Mouse (Mus musculus): Measurements from ENCODE around the gene Gas7. TPM values are rescaled to one million over a fixed set of nuclear protein-coding genes. Genes with fewer than 3 reads are reported as not detected.

The Gas7 gene
- polyA plus RNA-seq, 1 experiment, result 14.2 TPM

DNA sequence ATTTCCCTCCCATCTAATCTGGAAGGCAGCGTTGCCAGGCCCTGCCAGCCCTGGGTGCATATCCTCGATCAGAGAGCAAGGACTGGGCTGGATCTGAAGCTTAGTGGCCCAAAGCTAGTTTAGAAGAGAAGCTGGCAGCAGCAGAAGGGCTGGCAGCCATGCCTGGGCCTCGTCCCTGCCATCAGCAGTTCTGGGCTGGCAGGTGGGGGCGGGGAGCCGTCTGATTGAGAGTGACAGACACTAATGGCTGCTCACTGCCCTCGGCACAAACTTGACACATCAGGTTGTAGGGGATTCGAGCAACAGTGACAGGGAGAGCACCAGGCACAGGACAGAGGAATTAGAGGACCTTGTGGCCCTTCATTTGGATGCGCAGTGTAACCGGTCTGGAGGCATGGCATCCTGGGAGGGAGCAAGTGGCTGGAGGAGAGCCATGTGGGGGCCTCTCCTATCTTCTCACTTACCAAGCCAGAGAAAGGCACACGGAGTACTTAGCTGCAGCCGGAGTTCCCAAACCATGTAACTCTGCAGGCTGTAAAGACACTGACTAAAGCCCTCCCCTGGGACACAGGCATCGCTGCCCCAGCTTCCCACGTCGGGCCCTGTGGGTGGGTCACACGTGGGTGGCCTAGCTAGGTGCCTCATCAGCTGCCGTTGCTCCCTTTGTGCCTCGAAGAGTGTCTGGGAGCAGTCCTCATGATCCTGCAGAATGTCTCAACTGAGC, 200.2 kb downstream of the Gas7 start:
- no peak for DNase-seq (ENCODE audit: low read depth)

- DNase-seq (ENCODE audit: low read depth), result no peak
Observed at GRCm38 (mm10) chr11:67656366-67656765, 201.1 kb downstream of the Gas7 start.

GRCm38 (mm10) chr11:67656811-67657210, 201.6 kb downstream of the Gas7 start:
- no peak for DNase-seq (ENCODE audit: low read depth)

DNA sequence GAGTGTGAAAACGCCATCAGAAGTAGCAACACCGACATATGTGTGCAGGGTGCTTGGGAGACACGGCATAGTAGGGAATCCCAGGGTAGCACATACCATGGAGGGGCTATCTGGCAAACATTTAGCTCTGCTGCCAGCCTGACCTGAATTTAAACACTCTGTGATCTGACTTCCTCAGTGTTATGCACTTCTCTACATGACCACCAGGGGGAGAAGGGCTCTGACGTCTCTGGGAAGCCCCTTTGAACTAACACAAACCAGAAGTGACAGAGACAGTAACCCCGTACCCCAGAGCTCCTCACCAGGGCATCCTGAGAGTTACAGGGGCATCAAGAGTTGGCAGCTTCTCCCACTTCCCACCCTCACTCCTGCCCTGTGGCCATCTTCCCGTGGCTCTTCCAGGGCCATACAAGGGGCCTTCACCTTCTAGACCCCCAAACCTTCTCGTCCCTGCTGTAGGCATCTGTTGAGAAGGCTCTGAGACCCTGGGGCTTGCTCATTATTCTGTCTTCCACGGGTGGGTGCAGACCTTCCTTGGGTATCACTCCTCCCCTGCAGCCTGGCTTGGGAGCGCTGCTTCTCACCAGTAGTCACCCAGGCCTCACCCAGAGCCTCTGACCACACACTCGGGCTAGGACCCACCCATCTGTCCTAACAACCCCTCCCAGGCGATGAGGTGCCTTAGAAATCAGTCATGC, 202.6 kb downstream of the Gas7 start:
- no peak for DNase-seq (ENCODE audit: low read depth)

- DNase-seq (ENCODE audit: low read depth), result no peak
Observed at GRCm38 (mm10) chr11:67661465-67661864, 206.2 kb downstream of the Gas7 start.

DNA sequence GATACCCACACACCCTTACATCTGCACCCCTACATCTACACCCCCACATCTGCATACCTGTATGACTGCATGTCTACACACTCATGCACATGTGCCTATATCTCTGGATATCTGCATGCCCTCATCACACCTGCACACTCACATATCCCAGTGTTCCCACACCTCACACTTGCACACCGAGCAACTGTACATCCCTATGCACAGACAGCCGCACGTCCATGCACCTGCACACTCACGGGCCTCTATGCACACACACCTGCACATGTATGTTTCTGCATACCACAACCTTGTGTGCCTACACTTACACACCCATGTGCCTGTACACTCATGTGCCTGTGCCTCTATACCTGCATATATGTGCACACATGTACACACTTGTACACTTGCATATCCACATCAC, 208.2 kb downstream of the Gas7 start:
- DNase-seq (ENCODE audit: low read depth), result no peak

DNA sequence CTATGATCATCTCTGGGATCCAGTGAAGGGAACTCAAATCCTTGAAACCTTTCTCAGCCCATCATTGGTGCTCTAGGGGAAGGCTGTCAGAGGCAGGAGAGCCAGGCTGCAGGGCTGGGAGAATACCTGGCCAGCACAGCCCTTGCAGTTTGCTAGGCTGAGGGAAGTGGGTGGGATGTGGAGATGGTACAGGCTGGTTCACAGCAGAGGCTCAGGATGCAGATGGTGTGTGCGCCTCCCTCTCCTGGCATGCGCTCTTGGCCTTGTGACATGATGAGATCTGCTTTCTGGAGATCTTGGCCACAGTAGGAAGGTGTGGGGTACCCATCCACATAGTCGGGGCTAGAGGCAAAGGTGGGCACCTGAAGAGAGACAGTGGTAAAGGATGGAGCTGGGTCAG, 209.0 kb downstream of the Gas7 start:
- no peak for DNase-seq (ENCODE audit: low read depth)

GRCm38 (mm10) chr11:67664918-67665317, 209.7 kb downstream of the Gas7 start:
- DNase-seq (ENCODE audit: low read depth), result no peak

DNA sequence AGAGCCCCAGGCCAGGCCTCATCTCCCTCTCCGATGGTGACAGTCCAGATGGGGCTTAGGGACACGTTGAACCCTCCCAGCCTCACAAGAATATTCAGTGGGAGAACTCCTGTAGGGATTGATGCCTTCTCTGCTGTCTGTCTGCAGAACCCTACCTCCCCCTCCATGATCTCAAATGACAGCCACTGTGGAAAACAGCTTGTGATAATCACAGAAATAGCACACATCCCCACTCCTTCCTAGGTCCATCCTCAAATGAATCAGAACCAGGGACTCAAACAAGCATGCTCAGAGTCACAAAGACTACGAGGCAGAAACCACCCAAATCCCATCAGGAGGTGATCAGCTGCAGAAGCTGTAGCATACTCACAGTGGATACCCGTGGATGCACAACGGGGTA, 210.9 kb downstream of the Gas7 start:
- DNase-seq (ENCODE audit: low read depth), result no peak

GRCm38 (mm10) chr11:67667531-67668332, 212.5 kb downstream of the Gas7 start:
- peak; percentile 36 for DNase-seq (ENCODE audit: low read depth)

GRCm38 (mm10) chr11:67668460-67669007, 213.3 kb downstream of the Gas7 start:
- no peak for DNase-seq (ENCODE audit: low read depth)

DNA sequence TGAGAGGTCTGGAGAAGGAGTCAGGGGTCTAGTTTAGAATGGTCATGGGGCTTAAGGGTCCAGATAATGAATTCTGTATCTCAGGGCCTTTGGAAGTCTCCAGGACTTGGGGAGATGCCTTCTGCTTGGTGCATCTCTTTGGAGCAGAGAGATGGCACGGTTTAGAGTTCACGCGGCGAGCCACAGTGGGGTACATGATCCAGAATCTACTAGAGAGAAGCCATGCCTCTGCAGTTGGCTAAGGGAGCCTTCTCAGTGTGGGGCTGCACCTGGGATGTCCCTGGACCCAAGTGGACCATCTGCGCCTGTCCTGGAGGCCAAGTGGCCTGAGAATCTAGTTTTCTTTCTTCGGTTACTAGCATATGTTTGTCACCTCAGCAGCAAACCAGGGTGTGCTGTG, 214.8 kb downstream of the Gas7 start:
- no peak for DNase-seq (ENCODE audit: low read depth)

DNA sequence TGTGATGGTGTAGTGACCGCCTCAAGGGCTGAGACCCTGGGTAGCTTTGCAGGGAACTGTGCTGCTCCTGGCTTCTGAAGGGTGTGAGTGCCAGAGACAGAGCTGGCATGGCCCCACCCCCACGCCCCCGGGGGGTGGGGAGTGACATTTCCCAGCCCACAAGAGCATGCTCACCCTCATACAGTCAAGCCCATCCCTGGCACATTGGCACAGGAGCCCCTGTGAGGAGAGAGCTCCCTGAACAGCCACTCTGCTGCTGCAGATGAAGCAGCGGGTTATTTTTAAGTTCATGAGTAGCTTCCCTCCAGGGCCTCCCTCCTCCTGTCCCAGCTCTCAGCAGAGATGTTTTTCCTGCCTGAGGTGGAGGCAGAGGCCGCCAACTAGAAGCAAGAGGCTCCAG, 216.9 kb downstream of the Gas7 start:
- DNase-seq (ENCODE audit: low read depth), result no peak

DNA sequence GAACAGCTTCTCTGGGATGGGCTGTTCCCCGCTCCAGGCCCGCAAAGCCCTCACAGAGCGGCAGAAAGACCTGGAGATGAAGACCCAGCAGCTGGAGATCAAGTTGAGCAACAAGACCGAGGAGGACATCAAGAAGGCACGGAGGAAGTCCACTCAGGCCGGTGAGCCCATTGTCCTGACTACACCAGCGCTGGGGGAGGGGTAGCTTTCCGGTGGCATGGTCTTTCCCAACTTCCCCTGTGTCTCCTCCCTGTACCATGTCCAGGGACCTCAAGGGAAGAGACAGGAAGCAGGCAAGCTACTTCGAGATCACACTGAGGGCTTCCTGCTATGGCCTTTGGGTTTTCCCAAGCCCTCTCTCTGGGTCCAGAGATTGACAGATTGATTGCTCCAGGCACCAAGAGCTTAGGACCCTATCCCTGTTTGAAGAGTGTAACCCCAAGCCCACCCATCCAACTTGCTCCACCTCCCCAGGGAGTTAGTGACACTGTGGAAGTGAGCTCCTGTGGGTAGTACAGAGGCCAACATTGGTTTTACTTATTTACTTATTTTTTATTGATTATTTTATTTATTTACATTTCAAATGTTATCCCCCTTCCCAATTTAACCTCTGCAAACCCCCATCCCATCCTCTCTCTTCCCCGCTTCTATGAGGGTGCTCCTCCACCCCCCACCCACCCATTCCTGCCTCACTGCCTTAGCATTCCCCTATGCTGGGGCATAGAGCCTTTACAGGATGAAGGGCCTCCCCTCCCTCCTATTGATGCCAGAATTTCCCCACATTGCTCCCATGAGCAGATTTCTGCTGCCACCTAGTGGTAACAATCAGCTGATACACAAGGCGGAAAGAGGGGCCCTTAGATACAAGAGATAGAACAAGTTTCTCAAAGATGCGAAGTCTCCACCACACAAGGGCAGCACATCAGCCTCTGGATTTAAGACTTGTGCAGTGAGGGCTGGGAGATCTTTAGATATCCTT, 220.6 kb downstream of the Gas7 start:
- no peak for DNase-seq (ENCODE audit: low read depth)

- no peak for DNase-seq (ENCODE audit: low read depth)
Observed at GRCm38 (mm10) chr11:67679300-67679699, 224.1 kb downstream of the Gas7 start.

DNA sequence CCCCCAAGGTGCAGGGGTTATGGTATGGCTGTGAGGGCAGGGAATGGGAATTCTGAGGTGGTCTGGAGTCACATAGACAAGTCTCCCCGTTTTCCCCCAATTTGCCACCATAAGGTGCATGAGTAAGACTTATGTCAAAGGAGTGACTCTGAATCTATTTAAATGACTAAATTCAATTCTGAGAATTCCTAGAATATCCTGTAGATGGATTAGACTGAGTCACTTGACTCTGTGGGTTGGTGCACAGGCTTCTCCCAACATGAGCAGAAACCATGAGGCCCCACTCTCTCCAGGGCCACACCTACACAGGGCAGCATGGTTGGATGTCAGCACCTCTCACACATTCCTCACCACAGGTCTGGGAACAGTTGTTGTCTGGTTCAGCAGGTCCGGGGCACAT, 224.7 kb downstream of the Gas7 start:
- no peak for DNase-seq (ENCODE audit: low read depth)

GRCm38 (mm10) chr11:67681871-67682270, 226.6 kb downstream of the Gas7 start:
- no peak for DNase-seq (ENCODE audit: low read depth)

DNA sequence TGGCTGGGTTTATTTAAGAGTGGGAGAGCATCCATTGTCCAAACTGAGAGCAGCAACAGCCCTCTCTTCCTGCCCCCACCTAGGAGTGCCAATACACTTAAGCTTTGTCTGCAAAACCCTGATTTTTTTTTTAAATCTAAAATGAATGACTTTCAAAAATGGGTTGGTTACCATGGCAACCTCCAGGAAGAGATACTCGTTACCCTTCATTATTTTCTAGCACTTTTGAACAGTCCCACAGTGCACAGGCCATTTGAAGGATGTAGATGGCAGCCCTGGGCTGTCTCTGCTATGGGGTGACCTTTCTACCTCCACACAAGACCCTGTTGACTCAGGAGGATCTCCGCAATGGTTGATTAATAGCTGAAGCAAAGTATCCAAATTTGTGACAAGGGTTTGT, 230.9 kb downstream of the Gas7 start:
- no peak for DNase-seq (ENCODE audit: low read depth)

GRCm38 (mm10) chr11:67694703-67695376, 239.6 kb downstream of the Gas7 start, which contains the start of gene Rcvrn:
TSS of gene Rcvrn (plus strand) at chr11:67695326.
- DNase-seq (ENCODE audit: low read depth), result no peak

GRCm38 (mm10) chr11:67712976-67713375, 257.7 kb downstream of the Gas7 start:
- DNase-seq (ENCODE audit: low read depth), result no peak

DNA sequence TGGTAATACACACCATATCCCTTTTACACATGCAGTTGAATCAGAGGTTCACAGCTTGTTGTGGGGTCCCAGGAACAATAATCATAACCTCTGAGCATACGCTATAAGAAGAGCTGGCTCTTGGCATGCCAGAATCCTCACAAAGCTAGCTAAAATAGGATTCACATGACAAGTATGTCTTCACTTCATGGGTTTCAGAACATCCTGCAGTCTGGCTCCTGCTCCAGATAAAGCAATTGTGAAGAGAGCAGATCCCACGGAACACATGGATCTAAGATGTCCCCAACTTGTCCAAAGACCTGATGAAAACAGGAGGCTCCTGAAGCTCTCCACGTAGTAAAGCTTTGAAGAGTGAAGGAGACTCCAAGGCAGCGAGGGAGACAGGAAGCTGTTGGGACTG, 260.1 kb downstream of the Gas7 start:
- DNase-seq (ENCODE audit: low read depth), result no peak
